Mouse (Mus musculus) MEL (cell line): ENCODE results near the gene Hck. TPM values are rescaled to one million over a fixed set of nuclear protein-coding genes. Genes with fewer than 3 reads are reported as not detected.

Experiments used
- DNase-seq: peaks from one replicate; pipeline ENCODE4 v3.0.0; 2011; ENCODE audit warnings: low read depth, low spot score
- H3K27ac ChIP-seq: 2 replicates; pipeline ENCODE4 v1.5.1; 2012; ENCODE audit warnings: low read depth, mild to moderate bottlenecking, control low read depth, low read length, moderate library complexity; ENCODE audit not compliant: control insufficient read depth
- H3K27me3 ChIP-seq, 2 experiments: fragments of 150-350 bp in 1 of 2; sonication (generic) in 1 of 2; 2 replicates each; pipeline ENCODE4 v1.6.1; 2012; ENCODE audit warnings: low read length in 2 of 2, mild to moderate bottlenecking in 2 of 2, improper control_type of control experiment in 1 of 2, moderate library complexity in 1 of 2; ENCODE audit not compliant: insufficient read depth in 2 of 2, control insufficient read depth in 1 of 2
- H3K36me3 ChIP-seq, 2 experiments: 2 replicates each; pipeline ENCODE4 v1.6.1; 2012 to 2014; ENCODE audit warnings: low read length in 2 of 2, improper control_type of control experiment in 1 of 2, inconsistent platforms in 1 of 2, mild to moderate bottlenecking in 1 of 2; ENCODE audit not compliant: insufficient read depth in 2 of 2, control insufficient read depth in 1 of 2
- H3K4me1 ChIP-seq, 2 experiments: fragments of 150-350 bp in 1 of 2; sonication (generic) in 1 of 2; 2 replicates each; pipeline ENCODE4 v1.6.1; 2012; ENCODE audit warnings: low read length in 2 of 2, improper control_type of control experiment in 1 of 2, mild to moderate bottlenecking in 1 of 2; ENCODE audit not compliant: insufficient read depth in 2 of 2, control insufficient read depth in 1 of 2
- H3K4me3 ChIP-seq, 2 experiments: fragments of 150-350 bp in 1 of 2; sonication (generic) in 1 of 2; 2 replicates each; pipeline ENCODE4 v1.5.1; 2012; ENCODE audit warnings: low read depth in 2 of 2, low read length in 2 of 2, mild to moderate bottlenecking in 2 of 2, moderate library complexity in 2 of 2, control low read depth in 1 of 2, improper control_type of control experiment in 1 of 2; ENCODE audit not compliant: control insufficient read depth in 1 of 2, insufficient read depth in 1 of 2
- H3K79me2 ChIP-seq: 2 replicates; pipeline ENCODE4 v1.6.1; 2012; ENCODE audit warnings: mild to moderate bottlenecking, low read length, moderate library complexity; ENCODE audit not compliant: control insufficient read depth, poor library complexity, insufficient read depth
- H3K9ac ChIP-seq: 2 replicates; pipeline ENCODE4 v1.6.1; 2012; ENCODE audit warnings: low read depth, mild to moderate bottlenecking, control low read depth, low read length, moderate library complexity; ENCODE audit not compliant: control insufficient read depth, poor library complexity, severe bottlenecking
- H3K9me3 ChIP-seq: fragments of 150-350 bp; sonication (generic); replicated peaks from 2 replicates; pipeline ENCODE4 v1.6.1; 2012; ENCODE audit warnings: mild to moderate bottlenecking, low read length, improper control_type of control experiment, moderate library complexity; ENCODE audit not compliant: insufficient read depth
- BHLHE40 ChIP-seq: IDR thresholded peaks from 2 replicates; pipeline ENCODE4 v1.6.1; 2012; ENCODE audit warnings: low read depth, mild to moderate bottlenecking, inconsistent platforms, low read length, improper control_type of control experiment, borderline replicate concordance
- CHD2 ChIP-seq: IDR thresholded peaks from 2 replicates; pipeline ENCODE4 v1.6.1; 2011; ENCODE audit warnings: low read length, improper control_type of control experiment
- CTCF ChIP-seq, 3 experiments: IDR thresholded peaks in 2 of 3; conservative IDR thresholded peaks in 1 of 3; 2 replicates each; pipeline ENCODE4 v1.5.1; 2011 to 2012; ENCODE audit warnings: low read length in 3 of 3, low read depth in 2 of 3, mild to moderate bottlenecking in 2 of 3, improper control_type of control experiment in 1 of 3, inconsistent platforms in 1 of 3, mixed read lengths in 1 of 3, moderate library complexity in 1 of 3; ENCODE audit not compliant: control insufficient read depth in 1 of 3, insufficient read depth in 1 of 3, poor library complexity in 1 of 3, severe bottlenecking in 1 of 3
- ETS1 ChIP-seq: IDR thresholded peaks from 2 replicates; pipeline ENCODE4 v1.6.1; 2012; ENCODE audit warnings: low read depth, mild to moderate bottlenecking, inconsistent platforms, low read length, improper control_type of control experiment, moderate library complexity
- GABPA ChIP-seq: IDR thresholded peaks from 2 replicates; pipeline ENCODE4 v1.6.1; 2012; ENCODE audit warnings: low read depth, mild to moderate bottlenecking, inconsistent platforms, low read length, improper control_type of control experiment, moderate library complexity
- KAT2A ChIP-seq: conservative IDR thresholded peaks from 2 replicates; pipeline ENCODE4 v1.6.1; 2012; ENCODE audit warnings: low read depth, low read length, improper control_type of control experiment, inconsistent platforms
- MAFK ChIP-seq: IDR thresholded peaks from 2 replicates; pipeline ENCODE4 v1.6.1; 2011; ENCODE audit warnings: low read depth, mild to moderate bottlenecking, low read length, improper control_type of control experiment, borderline replicate concordance
- MAX ChIP-seq: IDR thresholded peaks from 2 replicates; pipeline ENCODE4 v1.6.1; 2011; ENCODE audit warnings: low read length, improper control_type of control experiment
- MAZ ChIP-seq: IDR thresholded peaks from 2 replicates; pipeline ENCODE4 v1.6.1; 2012; ENCODE audit warnings: low read depth, mild to moderate bottlenecking, inconsistent platforms, low read length, improper control_type of control experiment
- MYB ChIP-seq: IDR thresholded peaks from 2 replicates; pipeline ENCODE4 v1.6.1; 2011; ENCODE audit warnings: mild to moderate bottlenecking, low read depth, low read length, improper control_type of control experiment
- MYC ChIP-seq: IDR thresholded peaks from 2 replicates; pipeline ENCODE4 v1.6.1; 2011; ENCODE audit warnings: low read depth, mild to moderate bottlenecking, low read length, improper control_type of control experiment, moderate library complexity
- NRF1 ChIP-seq: IDR thresholded peaks from 2 replicates; pipeline ENCODE4 v1.6.1; 2014; ENCODE audit warnings: low read depth, mild to moderate bottlenecking, inconsistent platforms, low read length, improper control_type of control experiment, moderate library complexity; ENCODE audit not compliant: poor library complexity, insufficient read depth, severe bottlenecking
- POLR2A ChIP-seq, 2 experiments: IDR thresholded peaks; 2 replicates each; pipeline ENCODE4 v1.6.1; 2011 to 2012; ENCODE audit warnings: low read length in 2 of 2, mild to moderate bottlenecking in 2 of 2, control low read depth in 1 of 2, improper control_type of control experiment in 1 of 2, low read depth in 1 of 2, moderate library complexity in 1 of 2; ENCODE audit not compliant: control insufficient read depth in 1 of 2, insufficient read depth in 1 of 2, poor library complexity in 1 of 2
- RAD21 ChIP-seq: IDR thresholded peaks from 2 replicates; pipeline ENCODE4 v1.6.1; 2011; ENCODE audit warnings: mild to moderate bottlenecking, low read depth, low read length, improper control_type of control experiment
- SMC3 ChIP-seq: IDR thresholded peaks from 2 replicates; pipeline ENCODE4 v1.6.1; 2011; ENCODE audit warnings: low read depth, low read length, improper control_type of control experiment
- TBP ChIP-seq: IDR thresholded peaks from 2 replicates; pipeline ENCODE4 v1.8.0; 2011; ENCODE audit warnings: low read depth, low read length, improper control_type of control experiment
- TCF12 ChIP-seq: IDR thresholded peaks from 2 replicates; pipeline ENCODE4 v1.6.1; 2014; ENCODE audit warnings: low read depth, mild to moderate bottlenecking, inconsistent platforms, low read length, improper control_type of control experiment, moderate library complexity
- UBTF ChIP-seq: IDR thresholded peaks from 2 replicates; pipeline ENCODE4 v1.6.1; 2012; ENCODE audit warnings: low read depth, mild to moderate bottlenecking, inconsistent platforms, low read length, improper control_type of control experiment, moderate library complexity, borderline replicate concordance; ENCODE audit not compliant: insufficient read depth
- ZC3H11A ChIP-seq: IDR thresholded peaks from 2 replicates; pipeline ENCODE4 v1.6.1; 2012; ENCODE audit warnings: low read depth, mild to moderate bottlenecking, inconsistent platforms, low read length, improper control_type of control experiment
- ZMIZ1 ChIP-seq: IDR thresholded peaks from 2 replicates; pipeline ENCODE4 v1.6.1; 2012; ENCODE audit warnings: low read depth, mild to moderate bottlenecking, inconsistent platforms, low read length, improper control_type of control experiment, moderate library complexity
- ZNF384 ChIP-seq: IDR thresholded peaks from 2 replicates; pipeline ENCODE4 v1.6.1; 2012; ENCODE audit warnings: low read depth, mild to moderate bottlenecking, inconsistent platforms, low read length, improper control_type of control experiment
- polyA plus RNA-seq, 2 experiments: library from polyadenylated mRNA; stranded (reverse) in 1 of 2; unstranded in 1 of 2; fragments of >175 nt in 1 of 2; fragments of >200 nt in 1 of 2; gene quantifications; 2 replicates each; pipeline versions ENCODE4 v1.2.1 to v1.2.4; 2012; ENCODE audit warnings: low replicate concordance in 2 of 2, low read depth in 1 of 2; ENCODE audit not compliant: insufficient read length in 2 of 2, insufficient read depth in 1 of 2, missing spikeins in 1 of 2
- total RNA-seq: library from RNA; depleted of rRNA; stranded (reverse); fragments of 300-350 nt; gene quantifications from 2 replicates; pipeline ENCODE4 v1.2.3, GENCODE M21; 2012

Gene Hck
- total and polyA plus RNA-seq, 3 experiments = not detected

GRCm38 (mm10) chr2:153071491-153072184 lies 36.6 kb upstream of the Hck start:
- DNase-seq = no peak
- no peak overlapping the region for H3K27ac ChIP-seq
- H3K4me3 ChIP-seq = no peak overlapping the region
- TF ChIP-seq NRF1 = no peak
- no peak for TF ChIP-seq BHLHE40
- no peak for TF ChIP-seq ZMIZ1
- TF ChIP-seq UBTF = no peak
- TF ChIP-seq TCF12 = no peak
- TF ChIP-seq GABPA = no peak
- TF ChIP-seq RAD21 = no peak
- no peak for TF ChIP-seq MAZ
- no peak for TF ChIP-seq CHD2
- no peak for TF ChIP-seq MYC
- no peak for TF ChIP-seq ZC3H11A
- no peak for TF ChIP-seq SMC3
- no peak for TF ChIP-seq TBP
- TF ChIP-seq ZNF384 = no peak
- TF ChIP-seq CTCF (IDR thresholded peaks at IDR 0.05 in 2 of 3, conservative IDR thresholded peaks at IDR 0.05 in 1 of 3; ENCODE audit: control insufficient read depth in 1 of 3, insufficient read depth in 1 of 3, low read depth in 2 of 3, low read length in 3 of 3, poor library complexity in 1 of 3, severe bottlenecking in 1 of 3) = no peak
- H3K9me3 ChIP-seq = no peaks in the 10 kb centered on the region
- no peaks in the 10 kb centered on the region for H3K36me3 ChIP-seq
- H3K27me3 ChIP-seq = peaks cover 0 to 2% of the 10 kb centered on the region in 2 experiments; a peak in 1 of 4 replicates
- H3K9ac ChIP-seq = no peak overlapping the region
- no peaks in the 10 kb centered on the region for H3K79me2 ChIP-seq
- H3K4me1 ChIP-seq = no peaks in the 10 kb centered on the region

GRCm38 (mm10) chr2:153074651-153075050 lies 33.6 kb upstream of the Hck start:
- H3K9me3 ChIP-seq = no peaks in the 10 kb centered on the region
- no peaks in the 10 kb centered on the region for H3K79me2 ChIP-seq
- no peaks in the 10 kb centered on the region for H3K36me3 ChIP-seq
- TF ChIP-seq KAT2A = no peak
- no peak for TF ChIP-seq MYC
- no peak for TF ChIP-seq MYB
- TF ChIP-seq MAFK = no peak
- no peak for TF ChIP-seq POLR2A (IDR thresholded peaks at IDR 0.05; ENCODE audit: control insufficient read depth in 1 of 2, insufficient read depth in 1 of 2, low read depth in 1 of 2, low read length in 2 of 2, poor library complexity in 1 of 2)
- no peak for TF ChIP-seq CTCF (IDR thresholded peaks at IDR 0.05 in 2 of 3, conservative IDR thresholded peaks at IDR 0.05 in 1 of 3; ENCODE audit: control insufficient read depth in 1 of 3, insufficient read depth in 1 of 3, low read depth in 2 of 3, low read length in 3 of 3, poor library complexity in 1 of 3, severe bottlenecking in 1 of 3)
- no peak for TF ChIP-seq ZNF384
- TF ChIP-seq ETS1 = no peak
- TF ChIP-seq MAX = no peak
- no peak for DNase-seq
- no peak overlapping the region for H3K9ac ChIP-seq
- no peak overlapping the region for H3K27ac ChIP-seq
- H3K27me3 ChIP-seq = peaks cover 0 to 2% of the 10 kb centered on the region in 2 experiments; a peak in 1 of 4 replicates
- H3K4me1 ChIP-seq = no peaks in the 10 kb centered on the region
- no peak overlapping the region for H3K4me3 ChIP-seq
